Mouse (Mus musculus): ENCODE measurements around the gene Socs2.

DNA sequence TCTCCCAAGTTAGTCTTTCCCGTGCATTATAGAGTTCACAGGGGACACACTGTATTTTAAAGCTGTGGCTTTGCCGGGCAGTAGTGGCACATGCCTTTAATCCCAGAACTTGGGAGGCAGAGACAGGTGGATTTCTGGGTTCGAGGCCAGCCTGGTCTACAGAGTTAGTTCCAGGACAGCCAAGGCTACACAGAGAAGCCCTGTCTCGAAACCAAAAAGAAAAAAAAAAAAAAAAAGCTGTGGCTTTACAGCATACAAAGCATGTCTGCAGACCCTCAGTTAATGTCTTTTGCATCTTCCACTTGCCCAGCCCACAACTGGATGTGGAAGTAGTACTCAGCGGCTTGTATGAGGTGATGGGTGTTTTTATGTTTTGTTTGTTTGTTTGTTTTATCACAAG is 79.4 kb downstream of the Socs2 start:
- TF ChIP-seq CTCF (IDR thresholded peaks at IDR 0.05; ENCODE audit: extremely low read depth, insufficient read depth, low read length) = no peak
- TF ChIP-seq POLR2A (IDR thresholded peaks at IDR 0.05; ENCODE audit: extremely low read depth, insufficient read depth, low read length) = no peak
